Mouse (Mus musculus) intestine, postnatal 0 days (tissue): Measurements from ENCODE around the gene Heg1. TPM values are rescaled to one million over a fixed set of nuclear protein-coding genes. Genes with fewer than 3 reads are reported as not detected.
A peak's percentile ranks its signal among the peaks of the same experiment; 100 is the strongest.

Experiments used
- ATAC-seq: fragments of 200-750 bp; cut with Nextera tagmentation; 2 replicates; pipeline ENCODE4 v1.8.0; 2017; ENCODE audit warnings: mild to moderate bottlenecking, moderate TSS enrichment, moderate library complexity
- H3K27ac ChIP-seq: fragments of 300-500 bp; sonication (generic); 2 replicates; pipeline ENCODE4 v1.5.1; 2014; ENCODE audit warnings: mild to moderate bottlenecking, low read depth, low read length, moderate library complexity
- H3K27me3 ChIP-seq: fragments of 300-500 bp; sonication (generic); replicated peaks from 2 replicates; pipeline ENCODE4 v1.6.1; 2014; ENCODE audit warnings: low read length, mixed read lengths; ENCODE audit not compliant: control insufficient read depth, insufficient read depth
- H3K36me3 ChIP-seq: fragments of 300-500 bp; sonication (generic); 2 replicates; pipeline ENCODE4 v1.6.1; 2014; ENCODE audit warnings: mild to moderate bottlenecking, moderate library complexity; ENCODE audit not compliant: control insufficient read depth, insufficient read depth
- H3K4me1 ChIP-seq: fragments of 300-500 bp; sonication (generic); replicated peaks from 2 replicates; pipeline ENCODE4 v1.6.1; 2014; ENCODE audit warnings: antibody characterized with exemption, low read length, mixed read lengths; ENCODE audit not compliant: control insufficient read depth, insufficient read depth
- H3K4me2 ChIP-seq: fragments of 300-500 bp; sonication (generic); replicated peaks from 2 replicates; pipeline ENCODE4 v1.6.1; 2014; ENCODE audit warnings: low read depth, mild to moderate bottlenecking, moderate library complexity
- H3K4me3 ChIP-seq: fragments of 300-500 bp; sonication (generic); 2 replicates; pipeline ENCODE4 v1.5.1; 2014; ENCODE audit warnings: low read depth, low read length
- H3K9ac ChIP-seq: fragments of 300-500 bp; sonication (generic); 2 replicates; pipeline ENCODE4 v1.6.1; 2014; ENCODE audit warnings: mild to moderate bottlenecking, low read depth, low read length
- H3K9me3 ChIP-seq: fragments of 300-500 bp; sonication (generic); 2 replicates; pipeline ENCODE4 v1.6.1; 2016; ENCODE audit warnings: mixed run types; ENCODE audit not compliant: control insufficient read depth
- CTCF ChIP-seq: sonication (generic); IDR thresholded peaks from 2 replicates; pipeline ENCODE4 v1.5.1; 2016; ENCODE audit warnings: low read depth, mild to moderate bottlenecking, control low read depth, antibody characterized with exemption, moderate library complexity
- WGBS: fragments of 180-500 bp; shearing (Covaris S2); extraction: QIAGEN DNeasy Blood & Tissue Kit; methylation state at CpG from one replicate; pipeline ENCODE4 v1.1.7; 2014; 5-methylcytosine and 5-hydroxymethylcytosine counted together
- polyA plus RNA-seq: library from polyadenylated mRNA; unstranded; fragments of >200 nt; fragmentation: Nextera tagmentation; extraction: Ambion mirVana; gene quantifications from 2 replicates; pipeline ENCODE4 v1.2.1, GENCODE M21; 2015

Gene Heg1
- polyA plus RNA-seq, 1 experiment from 2014 or later: 11.6 TPM

DNA sequence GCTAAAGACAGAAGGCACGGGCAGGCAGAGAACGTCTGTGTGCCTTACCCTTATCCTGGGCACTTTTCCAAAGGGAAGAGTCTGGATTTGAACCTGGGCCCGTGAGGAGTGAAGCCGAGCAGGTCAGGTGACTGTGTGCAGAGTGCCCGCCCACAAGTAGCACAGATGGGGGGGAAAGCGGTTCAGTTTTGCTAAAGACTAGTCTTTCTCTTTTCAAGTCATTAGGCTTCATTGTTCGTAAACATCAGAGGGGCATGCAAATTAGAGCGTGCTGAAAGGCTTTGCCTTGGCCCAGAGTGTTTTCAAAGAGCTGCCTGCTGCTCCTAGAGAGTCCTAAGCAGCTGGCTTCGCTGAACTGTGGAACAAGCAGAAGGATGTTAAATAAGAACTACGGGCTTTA, 50.4 kb downstream of the Heg1 start:
- Histone ChIP-seq H3K4me1 (no peaks in the 10 kb centered on the region), H3K4me2 (no peak overlapping the region), H3K27me3 (no peaks in the 10 kb centered on the region), H3K36me3 (no peaks in the 10 kb centered on the region; the same call in 1 of the 2 replicates), H3K9me3 (no peaks in the 10 kb centered on the region), H3K4me3 (no peak overlapping the region), H3K9ac (no peak overlapping the region), H3K27ac (no peak overlapping the region)
- TF ChIP-seq CTCF: no peak
- ATAC-seq: no peak
- 67% methylated on average over 10 of the region's 10 CpGs for WGBS

- H3K9ac ChIP-seq: no peak overlapping the region
- no peaks in the 10 kb centered on the region for H3K4me1 ChIP-seq
- H3K4me3 ChIP-seq: no peak overlapping the region
- H3K27me3 ChIP-seq: no peaks in the 10 kb centered on the region
- no peak overlapping the region for H3K4me2 ChIP-seq
- ATAC-seq: no peak
- H3K27ac ChIP-seq: no peak overlapping the region
- no peak for TF ChIP-seq CTCF
- no peaks in the 10 kb centered on the region for H3K9me3 ChIP-seq
- H3K36me3 ChIP-seq: peaks cover 4% of the 10 kb centered on the region; the same call in 1 of the 2 replicates
- 75% methylated on average over 5 of the region's 5 CpGs for WGBS
Measured at GRCm38 (mm10) chr16:33735238-33735637, 51.1 kb downstream of the Heg1 start.

DNA sequence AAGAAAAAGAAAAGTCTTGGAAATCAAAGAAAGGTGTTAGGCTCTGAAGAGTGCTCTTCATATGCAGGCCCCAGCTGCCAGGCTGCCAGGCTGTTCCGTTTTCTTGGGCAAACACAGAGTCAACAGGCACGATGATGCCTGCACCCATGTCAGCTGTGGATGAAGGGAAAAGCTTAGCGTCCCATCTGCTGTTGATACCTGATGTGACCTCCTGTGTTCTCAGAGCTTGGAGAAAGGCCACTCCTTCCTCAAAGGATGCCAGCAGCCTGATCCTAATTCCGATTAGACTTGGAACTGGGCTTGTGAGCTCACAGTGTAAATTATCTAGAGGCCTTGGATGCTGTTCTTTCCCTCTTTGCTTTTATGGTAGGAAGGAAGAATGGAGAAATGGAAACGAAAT, 51.6 kb downstream of the Heg1 start:
- H3K27ac ChIP-seq: no peak overlapping the region
- ATAC-seq: no peak
- H3K36me3 ChIP-seq: peaks cover 4% of the 10 kb centered on the region; the same call in 1 of the 2 replicates
- H3K4me2 ChIP-seq: no peak overlapping the region
- H3K27me3 ChIP-seq: no peaks in the 10 kb centered on the region
- H3K4me3 ChIP-seq: no peak overlapping the region
- no peak overlapping the region for H3K9ac ChIP-seq
- TF ChIP-seq CTCF: no peak
- H3K4me1 ChIP-seq: no peaks in the 10 kb centered on the region
- H3K9me3 ChIP-seq: no peaks in the 10 kb centered on the region
- WGBS: 67% methylated on average over 5 of the region's 5 CpGs

DNA sequence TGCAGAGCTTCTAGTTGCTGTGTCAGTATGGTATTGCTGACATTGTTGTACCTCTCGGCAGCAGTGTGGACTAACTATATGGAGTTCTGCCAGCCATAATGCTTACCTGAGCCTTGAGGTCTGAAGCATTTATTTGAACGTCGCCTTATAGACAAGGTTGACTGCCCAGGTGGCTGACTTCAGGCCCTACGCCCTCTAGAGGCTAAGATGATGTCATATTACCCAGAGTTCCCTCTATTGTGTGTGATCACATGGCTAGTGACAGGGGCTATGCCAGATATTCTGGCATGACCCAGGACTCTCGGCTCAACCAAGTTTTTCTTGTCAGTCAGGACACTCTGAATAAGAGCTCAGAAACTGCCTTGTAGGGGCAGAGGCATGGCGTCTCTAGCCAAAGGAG, 52.6 kb downstream of the Heg1 start:
- 86% methylated on average over 6 of the region's 6 CpGs for WGBS
- Histone ChIP-seq H3K36me3 (0 out of 2 replicates have a peak, but pooled peaks cover 4% of the 10 kb centered on the region), H3K27ac (no peak overlapping the region), H3K4me1 (no peaks in the 10 kb centered on the region), H3K4me2 (no peak overlapping the region), H3K4me3 (no peak overlapping the region), H3K9ac (no peak overlapping the region), H3K9me3 (no peaks in the 10 kb centered on the region), H3K27me3 (no peaks in the 10 kb centered on the region)
- TF ChIP-seq CTCF: no peak
- no peak for ATAC-seq

GRCm38 (mm10) chr16:33738949-33739719, 55.0 kb downstream of the Heg1 start:
- ATAC-seq: peak; percentile 54; the same call in 1 of the 2 replicates
- WGBS: 62% methylated on average over 7 of the region's 7 CpGs
- no peak overlapping the region for H3K9ac ChIP-seq
- H3K27ac ChIP-seq: no peak overlapping the region
- H3K4me3 ChIP-seq: no peak overlapping the region
- no peaks in the 10 kb centered on the region for H3K4me1 ChIP-seq
- H3K4me2 ChIP-seq: no peak overlapping the region
- H3K27me3 ChIP-seq: no peaks in the 10 kb centered on the region
- no peak for TF ChIP-seq CTCF
- H3K36me3 ChIP-seq: 0 out of 2 replicates have a peak, but pooled peaks cover 4% of the 10 kb centered on the region
- no peaks in the 10 kb centered on the region for H3K9me3 ChIP-seq

DNA sequence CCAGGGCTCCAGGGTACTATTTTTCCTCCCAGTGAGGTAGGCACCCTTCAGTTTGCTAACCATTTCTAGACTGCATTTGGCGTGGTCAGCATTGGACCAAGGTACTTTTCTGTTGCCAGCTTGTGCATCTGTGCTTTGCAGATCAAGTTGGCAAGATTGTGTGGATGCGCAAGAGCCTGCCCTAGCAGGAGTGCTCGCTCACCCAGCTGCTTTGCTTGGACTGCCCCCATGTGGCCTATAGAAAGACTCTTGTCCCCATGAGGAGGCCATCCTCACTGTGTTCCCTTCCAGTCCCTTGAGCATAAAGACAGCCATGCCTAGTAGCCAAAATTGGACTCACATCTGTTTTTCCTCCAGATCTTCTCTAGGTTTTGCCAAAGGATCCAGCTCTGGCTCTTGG, 55.6 kb downstream of the Heg1 start:
- Histone ChIP-seq H3K9me3 (no peaks in the 10 kb centered on the region), H3K9ac (no peak overlapping the region), H3K4me1 (no peaks in the 10 kb centered on the region), H3K4me2 (no peak overlapping the region), H3K36me3 (0 out of 2 replicates have a peak, but pooled peaks cover 4% of the 10 kb centered on the region), H3K27ac (no peak overlapping the region), H3K27me3 (no peaks in the 10 kb centered on the region), H3K4me3 (no peak overlapping the region)
- ATAC-seq: peak; percentile 45; the same call in 1 of the 2 replicates
- TF ChIP-seq CTCF: peak; percentile 93
- 57% methylated on average over 3 of the region's 3 CpGs for WGBS
